Mouse (Mus musculus) erythroblast, embryonic 14.5 days (primary cell): ENCODE results near the gene Fam83e.

ENCODE experiments used
- GATA1 ChIP-seq: IDR thresholded peaks from 2 replicates; pipeline ENCODE4 v1.6.1; 2012; ENCODE audit warnings: low read length, inconsistent platforms, mixed read lengths
- TAL1 ChIP-seq: IDR thresholded peaks from 3 replicates; pipeline ENCODE4 v1.6.1; 2012; ENCODE audit warnings: low read length, inconsistent platforms, mixed read lengths

DNA sequence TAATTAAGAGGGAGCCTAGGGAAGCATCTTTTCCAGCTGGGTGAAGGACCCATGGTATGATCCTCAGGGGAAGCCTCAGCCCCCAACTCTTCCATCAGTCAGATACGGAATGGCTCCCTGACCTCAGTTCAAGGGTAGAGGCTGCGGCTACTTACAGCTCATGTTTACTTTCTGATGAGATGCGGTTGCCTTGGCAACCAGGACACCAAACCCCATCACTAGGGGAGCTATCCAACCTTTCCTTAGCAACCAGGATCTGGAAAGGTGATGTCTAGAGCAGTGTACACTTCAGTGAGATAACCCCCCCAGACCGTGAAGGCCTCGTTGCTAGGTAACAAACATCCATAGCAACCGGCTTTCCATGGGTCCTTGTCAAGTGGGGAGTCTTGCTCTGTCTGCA, 12.0 kb upstream of the Fam83e start:
- TF ChIP-seq GATA1 (no peak), TAL1 (no peak)
